Mouse (Mus musculus) spleen, postnatal 36 days (tissue): ENCODE results near the gene Slc35f6.
A peak's percentile ranks its signal among the peaks of the same experiment; 100 is the strongest.

Source experiments
- DNase-seq, 2 experiments: peaks; one replicate each; pipeline ENCODE4 v3.0.0; 2022; ENCODE audit warnings: low spot score in 2 of 2, mixed read lengths in 1 of 2

Slc35f6 gene

GRCm38 (mm10) chr5:30621211-30621790, 26.4 kb upstream of the Slc35f6 start:
- no peak for DNase-seq

GRCm38 (mm10) chr5:30621844-30622176, 25.9 kb upstream of the Slc35f6 start:
- DNase-seq: no peak

- peak; percentile 47 to 54 for DNase-seq
These were observed 25.4 kb upstream of the Slc35f6 start for GRCm38 (mm10) chr5:30622177-30622840.

GRCm38 (mm10) chr5:30622841-30623185, 24.9 kb upstream of the Slc35f6 start:
- DNase-seq: no peak

GRCm38 (mm10) chr5:30623380-30623779, 24.4 kb upstream of the Slc35f6 start:
- no peak for DNase-seq

GRCm38 (mm10) chr5:30624311-30624710, 23.4 kb upstream of the Slc35f6 start:
- DNase-seq: no peak

GRCm38 (mm10) chr5:30624908-30625307, 22.8 kb upstream of the Slc35f6 start:
- DNase-seq: peak in 1 of 2 experiments; percentile 11

- no peak for DNase-seq
These were observed 22.4 kb upstream of the Slc35f6 start for GRCm38 (mm10) chr5:30625379-30625778.

GRCm38 (mm10) chr5:30626331-30627105, 21.2 kb upstream of the Slc35f6 start:
- DNase-seq: no peak

GRCm38 (mm10) chr5:30628511-30628910, 19.2 kb upstream of the Slc35f6 start:
- DNase-seq: no peak

- no peak for DNase-seq
These were observed 17.3 kb upstream of the Slc35f6 start for GRCm38 (mm10) chr5:30630401-30630800.

- DNase-seq: no peak
These were observed 15.6 kb upstream of the Slc35f6 start for GRCm38 (mm10) chr5:30632134-30632533.

- no peak for DNase-seq
These were observed 10.7 kb upstream of the Slc35f6 start for GRCm38 (mm10) chr5:30636994-30637393.

- DNase-seq: peak; percentile 69 to 73
These were observed 9.7 kb upstream of the Slc35f6 start for GRCm38 (mm10) chr5:30638041-30638440.

GRCm38 (mm10) chr5:30643477-30644179, 4.1 kb upstream of the Slc35f6 start:
- DNase-seq: no peak

- no peak for DNase-seq
These were observed 1.7 kb upstream of the Slc35f6 start for GRCm38 (mm10) chr5:30646036-30646435.

GRCm38 (mm10) chr5:30647396-30647795, 337 bp upstream of the Slc35f6 start:
- no peak for DNase-seq

- no peak for DNase-seq
These were observed 1.8 kb downstream of the Slc35f6 start for GRCm38 (mm10) chr5:30649558-30649957.

GRCm38 (mm10) chr5:30650756-30651155, 3.0 kb downstream of the Slc35f6 start:
- peak; percentile 28 to 32 for DNase-seq

- DNase-seq: no peak
These were observed 3.8 kb downstream of the Slc35f6 start for GRCm38 (mm10) chr5:30651554-30651953.

GRCm38 (mm10) chr5:30653246-30653645, 5.5 kb downstream of the Slc35f6 start:
- no peak for DNase-seq

- no peak for DNase-seq
These were observed 7.3 kb downstream of the Slc35f6 start for GRCm38 (mm10) chr5:30655042-30655441.
